Mouse (Mus musculus) limb, embryonic 11.5 days (tissue): ENCODE results near the gene Fat3. TPM values are rescaled to one million over a fixed set of nuclear protein-coding genes. Genes with fewer than 3 reads are reported as not detected.

Experiments
- ATAC-seq: fragments of 200-750 bp; cut with Nextera tagmentation; 2 replicates; pipeline ENCODE4 v1.8.0; 2017; ENCODE audit warnings: low read depth; ENCODE audit not compliant: insufficient number of reproducible peaks, low FRiP score, low TSS enrichment
- DNase-seq: peaks from one replicate; pipeline ENCODE4 v3.0.0-alpha.2; 2015; ENCODE audit warnings: low spot score
- H3K27ac ChIP-seq: fragments of 300-500 bp; sonication (generic); replicated peaks from 2 replicates; pipeline ENCODE4 v1.5.1; 2014; ENCODE audit warnings: low read depth, mild to moderate bottlenecking, low read length
- H3K27me3 ChIP-seq: fragments of 300-500 bp; sonication (generic); 2 replicates; pipeline ENCODE4 v1.6.1; 2014; ENCODE audit warnings: mild to moderate bottlenecking, low read length, mixed read lengths; ENCODE audit not compliant: control insufficient read depth, insufficient read depth
- H3K36me3 ChIP-seq: fragments of 300-500 bp; sonication (generic); 2 replicates; pipeline ENCODE4 v1.6.1; 2014; ENCODE audit warnings: mild to moderate bottlenecking, low read length, moderate library complexity, mixed read lengths; ENCODE audit not compliant: control insufficient read depth, insufficient read depth
- H3K4me1 ChIP-seq: fragments of 300-500 bp; sonication (generic); 2 replicates; pipeline ENCODE4 v1.6.1; 2014; ENCODE audit warnings: low read length, mixed read lengths; ENCODE audit not compliant: control insufficient read depth, insufficient read depth
- H3K4me2 ChIP-seq: fragments of 300-500 bp; sonication (generic); 2 replicates; pipeline ENCODE4 v1.6.1; 2014; ENCODE audit warnings: low read depth, mild to moderate bottlenecking, moderate library complexity; ENCODE audit not compliant: severe bottlenecking
- H3K4me3 ChIP-seq: fragments of 300-500 bp; sonication (generic); 2 replicates; pipeline ENCODE4 v1.5.1; 2014; ENCODE audit warnings: low read depth, low read length
- H3K9ac ChIP-seq: fragments of 300-500 bp; sonication (generic); 2 replicates; pipeline ENCODE4 v1.6.1; 2014; ENCODE audit warnings: mild to moderate bottlenecking, low read length
- H3K9me3 ChIP-seq: fragments of 300-500 bp; sonication (generic); 2 replicates; pipeline ENCODE4 v1.6.1; 2016; ENCODE audit warnings: low read length; ENCODE audit not compliant: control insufficient read depth
- WGBS: fragments of 180-500 bp; shearing (Covaris S2); extraction: QIAGEN DNeasy Blood & Tissue Kit; methylation state at CpG from one replicate; pipeline ENCODE4 v1.1.7; 2014; 5-methylcytosine and 5-hydroxymethylcytosine counted together
- polyA plus RNA-seq: library from polyadenylated mRNA; unstranded; fragments of >200 nt; fragmentation: Nextera tagmentation; extraction: Ambion mirVana; gene quantifications from 2 replicates; pipeline ENCODE4 v1.2.1, GENCODE M21; 2014

The Fat3 gene
- polyA plus RNA-seq, 1 experiment from 2014 or later: 3.4 TPM

GRCm38 (mm10) chr9:16499621-16500381 is 1.3 kb downstream of the Fat3 start:
- Histone ChIP-seq H3K27me3 (no peaks in the 10 kb centered on the region), H3K9ac (peak overlapping the region; percentile 70), H3K4me2 (peak overlapping the region; percentile 87), H3K27ac (peak overlapping the region; percentile 68; the same call in 1 of the 2 replicates), H3K36me3 (no peaks in the 10 kb centered on the region), H3K4me1 (peaks cover 10% of the 10 kb centered on the region; the same call in 1 of the 2 replicates), H3K4me3 (peak overlapping the region; percentile 60), H3K9me3 (no peaks in the 10 kb centered on the region)
- DNase-seq: peak; percentile 82
- ATAC-seq: peak; percentile 45
- WGBS: under 1% methylated on average over 35 of the region's 35 CpGs

- no peak overlapping the region for H3K4me3 ChIP-seq
- no peak overlapping the region for H3K27ac ChIP-seq
- 13% methylated on average over 4 of the region's 4 CpGs for WGBS
- no peak overlapping the region for H3K9ac ChIP-seq
- no peak overlapping the region for H3K4me2 ChIP-seq
- ATAC-seq (no peak), DNase-seq (peak; percentile 26)
- no peaks in the 10 kb centered on the region for H3K9me3 ChIP-seq
- H3K4me1 ChIP-seq: peaks cover 10% of the 10 kb centered on the region; the same call in 1 of the 2 replicates
- H3K27me3 ChIP-seq: no peaks in the 10 kb centered on the region
- H3K36me3 ChIP-seq: no peaks in the 10 kb centered on the region
Observed at GRCm38 (mm10) chr9:16498876-16499275, 2.2 kb downstream of the Fat3 start.

GRCm38 (mm10) chr9:16497361-16497760 is 3.7 kb downstream of the Fat3 start:
- Histone ChIP-seq H3K4me3 (no peak overlapping the region), H3K27me3 (no peaks in the 10 kb centered on the region), H3K4me2 (no peak overlapping the region), H3K9me3 (no peaks in the 10 kb centered on the region), H3K27ac (no peak overlapping the region), H3K9ac (no peak overlapping the region), H3K4me1 (0 out of 2 replicates have a peak, but pooled peaks cover 3% of the 10 kb centered on the region), H3K36me3 (no peaks in the 10 kb centered on the region)
- ATAC-seq (no peak), DNase-seq (no peak)
- 98% methylated on average over 1 of the region's 1 CpGs for WGBS

GRCm38 (mm10) chr9:16496331-16496730 is 4.8 kb downstream of the Fat3 start:
- no peaks in the 10 kb centered on the region for H3K36me3 ChIP-seq
- 86% methylated on average over 3 of the region's 3 CpGs for whole genome bisulfite sequencing

GRCm38 (mm10) chr9:16489661-16490060 is 11.4 kb downstream of the Fat3 start:
- Histone ChIP-seq H3K36me3 (no peaks in the 10 kb centered on the region), H3K9ac (no peak overlapping the region), H3K4me3 (no peak overlapping the region), H3K4me1 (no peaks in the 10 kb centered on the region), H3K9me3 (no peaks in the 10 kb centered on the region), H3K27me3 (no peaks in the 10 kb centered on the region), H3K27ac (no peak overlapping the region), H3K4me2 (no peak overlapping the region)
- DNase-seq: no peak
- WGBS: 57% methylated on average over 3 of the region's 3 CpGs
- ATAC-seq: no peak

More at GRCm38 (mm10) chr9:16496331-16496730, 4.8 kb downstream of the Fat3 start:
- Histone ChIP-seq H3K27me3 (no peaks in the 10 kb centered on the region), H3K4me1 (0 out of 2 replicates have a peak, but pooled peaks cover 2% of the 10 kb centered on the region), H3K9ac (no peak overlapping the region), H3K4me3 (no peak overlapping the region), H3K4me2 (no peak overlapping the region), H3K27ac (no peak overlapping the region), H3K9me3 (no peaks in the 10 kb centered on the region)
- DNase-seq (no peak), ATAC-seq (no peak)

GRCm38 (mm10) chr9:16487565-16487964 is 13.5 kb downstream of the Fat3 start:
- Histone ChIP-seq H3K4me3 (no peak overlapping the region), H3K27me3 (no peaks in the 10 kb centered on the region), H3K36me3 (no peaks in the 10 kb centered on the region), H3K9me3 (no peaks in the 10 kb centered on the region), H3K9ac (no peak overlapping the region), H3K27ac (no peak overlapping the region), H3K4me1 (no peaks in the 10 kb centered on the region), H3K4me2 (no peak overlapping the region)
- DNase-seq (no peak), ATAC-seq (no peak)

- no peaks in the 10 kb centered on the region for H3K27me3 ChIP-seq
- ATAC-seq (no peak), DNase-seq (no peak)
- whole genome bisulfite sequencing: 89% methylated on average over 1 of the region's 1 CpGs
- H3K4me3 ChIP-seq: no peak overlapping the region
- no peak overlapping the region for H3K9ac ChIP-seq
- H3K4me1 ChIP-seq: no peaks in the 10 kb centered on the region
- H3K27ac ChIP-seq: no peak overlapping the region
- no peaks in the 10 kb centered on the region for H3K9me3 ChIP-seq
- H3K4me2 ChIP-seq: no peak overlapping the region
- H3K36me3 ChIP-seq: no peaks in the 10 kb centered on the region
Observed at GRCm38 (mm10) chr9:16486229-16486628, 14.9 kb downstream of the Fat3 start.

- H3K27ac ChIP-seq: no peak overlapping the region
- no peaks in the 10 kb centered on the region for H3K9me3 ChIP-seq
- H3K27me3 ChIP-seq: no peaks in the 10 kb centered on the region
- H3K4me3 ChIP-seq: no peak overlapping the region
- H3K4me1 ChIP-seq: no peaks in the 10 kb centered on the region
- no peak overlapping the region for H3K4me2 ChIP-seq
- no peaks in the 10 kb centered on the region for H3K36me3 ChIP-seq
- 46% methylated on average over 4 of the region's 4 CpGs for WGBS
- DNase-seq: no peak
- ATAC-seq: no peak
- H3K9ac ChIP-seq: no peak overlapping the region
Observed at GRCm38 (mm10) chr9:16485173-16485572, 15.9 kb downstream of the Fat3 start.
